Mouse (Mus musculus): ENCODE measurements at regions not wholly inside any gene's neighbourhood (a gene's known extent, or its start where the extent isn't known, plus 50 kb on each side); places are given as distances from the start of the nearest gene placed in this dataset.
A peak's percentile ranks its signal among the peaks of the same experiment; 100 is the strongest.

DNA sequence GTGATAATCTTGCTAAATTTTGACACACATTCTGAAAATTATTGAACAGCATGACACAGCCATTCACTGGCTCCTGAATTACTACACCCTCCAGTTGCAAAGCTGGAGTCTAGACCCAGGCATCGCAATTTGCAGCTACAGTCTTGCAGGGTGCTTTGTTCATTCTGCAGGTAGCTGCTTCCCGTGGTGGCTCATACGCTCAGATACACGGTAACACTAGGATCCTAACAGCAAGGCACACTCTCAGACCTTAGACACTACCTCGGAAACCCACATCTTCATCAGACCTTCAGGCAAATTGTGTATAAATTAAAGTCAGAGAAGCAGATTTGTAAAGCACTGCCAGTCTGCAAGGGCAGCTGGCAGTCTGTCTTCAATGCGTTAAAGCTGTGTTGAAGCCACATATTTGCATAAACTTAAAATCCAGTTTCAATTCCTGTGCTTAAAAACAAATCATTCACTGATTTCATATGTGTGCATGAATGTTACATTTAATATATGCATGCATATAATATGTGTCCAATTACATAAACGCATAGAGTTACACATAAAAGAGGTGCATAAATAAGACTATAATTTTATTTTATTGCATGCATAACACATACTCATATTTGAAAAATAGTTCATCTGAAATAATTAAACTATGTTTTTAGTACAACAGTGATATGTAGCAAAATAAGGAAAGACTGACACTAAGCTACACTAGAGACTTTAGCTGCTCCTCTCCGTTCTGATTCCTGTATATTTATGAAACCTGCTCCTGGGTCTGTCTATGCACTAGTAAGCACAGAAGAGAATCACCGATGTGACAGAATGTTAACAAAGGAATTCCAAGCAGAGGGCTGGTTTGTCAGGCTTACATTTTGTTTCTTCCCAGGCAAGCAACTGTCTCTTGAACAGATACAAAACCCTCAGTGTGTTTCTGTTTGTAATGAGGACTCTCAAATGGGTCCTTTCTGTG, 227.5 kb upstream of the Itga1 start:
- 80% methylated on average over 9 of the region's 9 CpGs for WGBS
- Histone ChIP-seq H3K4me1 (ENCODE audit: control insufficient read depth, insufficient read depth, low read length) (no peaks in the 10 kb centered on the region), H3K4me3 (replicated peaks; ENCODE audit: extremely low read depth, low read depth, low read length) (no peak overlapping the region)
- DNase-seq, result no peak
- TF ChIP-seq CTCF (IDR thresholded peaks at IDR 0.05; ENCODE audit: insufficient read depth, low read length) (no peak), POLR2A (IDR thresholded peaks at IDR 0.05; ENCODE audit: borderline replicate concordance, extremely low read depth, low read depth, low read length) (no peak)

DNA sequence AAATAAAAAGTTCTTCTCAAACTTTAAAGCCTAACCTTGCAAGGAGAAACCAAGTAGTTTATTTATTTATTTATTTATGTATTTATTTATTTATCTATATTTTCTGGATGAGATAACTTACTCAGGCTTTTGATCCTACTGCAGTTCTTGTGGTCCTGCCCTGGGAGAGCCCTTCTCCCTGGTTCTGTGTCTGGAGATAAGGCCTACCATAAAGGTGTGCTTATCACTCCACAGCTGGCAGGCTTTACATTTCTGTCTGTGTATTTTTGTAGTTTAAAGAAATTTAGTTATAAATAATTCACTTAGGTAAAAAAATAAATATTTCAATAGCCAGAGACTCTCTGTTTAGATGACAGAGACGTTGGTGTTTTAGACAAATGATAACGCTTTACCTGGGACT, 224.5 kb upstream of the Itga1 start:
- TF ChIP-seq POLR2A (IDR thresholded peaks at IDR 0.05; ENCODE audit: borderline replicate concordance, extremely low read depth, low read depth, low read length), result no peak
- no peak for TF ChIP-seq CTCF (IDR thresholded peaks at IDR 0.05; ENCODE audit: insufficient read depth, low read length)
- DNase-seq, result no peak
- WGBS, result 67% methylated on average over 2 of the region's 2 CpGs
- Histone ChIP-seq H3K4me3 (replicated peaks; ENCODE audit: extremely low read depth, low read depth, low read length) (no peak overlapping the region), H3K4me1 (ENCODE audit: control insufficient read depth, insufficient read depth, low read length) (no peaks in the 10 kb centered on the region)

DNA sequence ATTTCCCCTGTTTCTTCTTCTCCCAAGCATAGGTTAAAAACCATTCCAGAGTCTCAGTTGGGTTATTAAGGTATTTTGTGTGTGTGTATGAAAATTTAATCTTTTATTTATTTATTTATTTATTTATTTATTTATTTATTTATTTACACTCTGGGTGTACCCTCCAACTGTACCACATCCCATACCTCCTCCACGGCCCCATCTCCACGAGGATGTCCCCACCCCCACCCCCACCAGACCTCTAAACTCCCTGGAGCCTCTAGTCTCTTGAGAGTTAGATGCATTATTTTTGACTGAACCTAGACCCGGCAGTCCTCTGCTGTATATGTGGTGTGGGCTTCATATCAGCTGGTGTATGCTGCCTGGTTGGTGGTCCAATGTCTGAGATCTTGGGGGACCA, 214.9 kb upstream of the Itga1 start:
- H3K4me3 ChIP-seq (replicated peaks; ENCODE audit: extremely low read depth, low read depth, low read length), result no peak overlapping the region
- 82% methylated on average over 3 of the region's 3 CpGs for WGBS
- no peaks in the 10 kb centered on the region for H3K4me1 ChIP-seq (ENCODE audit: control insufficient read depth, insufficient read depth, low read length)
- no peak for DNase-seq
- no peak for TF ChIP-seq POLR2A (IDR thresholded peaks at IDR 0.05; ENCODE audit: borderline replicate concordance, extremely low read depth, low read depth, low read length)
- TF ChIP-seq CTCF (IDR thresholded peaks at IDR 0.05; ENCODE audit: insufficient read depth, low read length), result no peak

DNA sequence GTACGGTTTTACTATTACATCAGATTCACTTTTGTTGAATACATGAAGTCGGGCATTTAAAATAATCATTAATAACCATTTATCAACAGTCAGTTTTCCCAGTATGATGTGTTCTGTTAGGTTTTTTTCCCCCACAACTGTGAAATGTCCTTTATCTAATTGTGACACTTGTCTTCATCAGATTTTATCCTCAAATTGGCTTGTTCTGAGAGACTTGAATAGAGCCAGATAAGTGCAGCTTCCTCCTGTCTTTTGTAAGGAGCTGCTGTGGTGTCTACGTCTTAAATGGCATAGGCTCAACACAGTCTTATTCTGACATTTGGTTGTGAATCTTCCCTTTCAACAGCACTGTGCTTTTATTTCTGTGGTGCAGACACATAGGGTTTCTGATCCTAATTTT, 206.8 kb upstream of the Itga1 start:
- Histone ChIP-seq H3K4me3 (replicated peaks; ENCODE audit: extremely low read depth, low read depth, low read length) (no peak overlapping the region), H3K4me1 (ENCODE audit: control insufficient read depth, insufficient read depth, low read length) (no peaks in the 10 kb centered on the region)
- WGBS, result 64% methylated on average over 3 of the region's 3 CpGs
- TF ChIP-seq POLR2A (IDR thresholded peaks at IDR 0.05; ENCODE audit: borderline replicate concordance, extremely low read depth, low read depth, low read length) (no peak), CTCF (IDR thresholded peaks at IDR 0.05; ENCODE audit: insufficient read depth, low read length) (no peak)
- no peak for DNase-seq

DNA sequence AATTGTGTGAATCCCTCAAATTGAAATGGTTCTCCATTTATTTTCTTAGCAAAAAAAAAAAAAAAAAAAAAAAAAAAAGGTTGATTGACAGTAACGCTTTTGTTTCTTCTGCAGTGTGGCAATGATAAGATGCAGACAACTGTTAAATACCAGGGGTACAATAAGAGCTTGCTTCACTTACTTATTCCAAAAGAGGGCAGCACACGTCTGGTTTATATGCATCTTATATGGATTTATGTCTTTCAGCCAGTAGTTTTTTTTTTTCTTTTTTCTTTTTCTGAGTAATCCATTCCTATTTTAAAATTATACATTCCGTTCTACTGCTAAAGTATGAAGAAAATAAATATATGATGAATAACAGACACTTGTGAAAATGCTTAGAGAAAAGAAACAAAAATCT, 185.6 kb upstream of the Itga1 start:
- 29% methylated on average over 3 of the region's 3 CpGs for WGBS
- no peak for DNase-seq

DNA sequence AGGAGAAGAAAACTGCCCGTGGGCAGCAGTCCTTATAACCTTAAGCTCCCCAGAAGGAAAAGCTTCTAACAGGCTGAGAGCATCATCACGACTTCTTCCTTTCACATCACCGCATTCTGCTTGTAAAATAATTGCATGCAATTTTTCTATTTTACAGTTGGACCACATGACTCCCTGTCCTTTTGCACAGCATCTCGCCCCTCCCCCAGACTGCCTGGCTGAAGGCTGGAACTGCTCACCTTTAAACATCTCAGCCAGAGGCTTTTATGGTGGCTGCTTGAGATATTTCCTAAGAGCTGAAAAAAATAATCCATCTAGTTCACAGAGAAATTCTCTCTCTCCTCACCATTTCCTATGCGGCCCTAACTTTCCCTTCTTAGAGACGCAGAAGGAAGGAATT, 164.4 kb upstream of the Itga1 start:
- TF ChIP-seq CTCF (IDR thresholded peaks at IDR 0.05; ENCODE audit: insufficient read depth, low read length) (no peak), POLR2A (IDR thresholded peaks at IDR 0.05; ENCODE audit: borderline replicate concordance, extremely low read depth, low read depth, low read length) (no peak)
- Histone ChIP-seq H3K4me1 (ENCODE audit: control insufficient read depth, insufficient read depth, low read length) (no peaks in the 10 kb centered on the region), H3K4me3 (replicated peaks; ENCODE audit: extremely low read depth, low read depth, low read length) (no peak overlapping the region)
- WGBS, result 58% methylated on average over 6 of the region's 6 CpGs
- DNase-seq, result no peak

More for the DNA sequence above, 185.6 kb upstream of the Itga1 start:
- H3K4me3 ChIP-seq (replicated peaks; ENCODE audit: extremely low read depth, low read depth, low read length), result no peak overlapping the region
- TF ChIP-seq CTCF (IDR thresholded peaks at IDR 0.05; ENCODE audit: insufficient read depth, low read length), result peak; percentile 11; the same call in 1 of the 2 replicates
- no peak for TF ChIP-seq POLR2A (IDR thresholded peaks at IDR 0.05; ENCODE audit: borderline replicate concordance, extremely low read depth, low read depth, low read length)
- H3K4me1 ChIP-seq (ENCODE audit: control insufficient read depth, insufficient read depth, low read length), result no peaks in the 10 kb centered on the region

DNA sequence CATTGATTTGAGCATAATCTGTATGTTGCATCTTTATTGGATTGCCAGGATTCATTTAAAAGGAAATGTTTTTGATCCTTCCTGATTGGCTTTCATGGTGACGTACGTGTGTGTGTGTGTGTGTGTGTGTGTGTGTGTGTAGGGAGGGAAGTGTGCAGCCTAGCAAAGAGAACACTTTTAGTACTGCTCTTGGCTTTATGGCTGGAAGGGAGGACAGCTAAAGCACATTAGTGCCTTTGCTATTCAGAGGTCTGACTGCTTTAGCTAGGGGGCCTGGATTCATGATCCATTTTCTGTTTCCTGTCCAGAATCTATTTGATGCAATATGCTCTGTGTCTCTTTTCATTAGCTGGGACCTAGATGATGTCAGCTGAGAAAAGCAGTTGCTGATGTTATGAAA, 155.6 kb upstream of the Itga1 start:
- no peak for DNase-seq
- 63% methylated on average over 2 of the region's 2 CpGs for WGBS
- no peaks in the 10 kb centered on the region for H3K4me1 ChIP-seq (ENCODE audit: control insufficient read depth, insufficient read depth, low read length)

DNA sequence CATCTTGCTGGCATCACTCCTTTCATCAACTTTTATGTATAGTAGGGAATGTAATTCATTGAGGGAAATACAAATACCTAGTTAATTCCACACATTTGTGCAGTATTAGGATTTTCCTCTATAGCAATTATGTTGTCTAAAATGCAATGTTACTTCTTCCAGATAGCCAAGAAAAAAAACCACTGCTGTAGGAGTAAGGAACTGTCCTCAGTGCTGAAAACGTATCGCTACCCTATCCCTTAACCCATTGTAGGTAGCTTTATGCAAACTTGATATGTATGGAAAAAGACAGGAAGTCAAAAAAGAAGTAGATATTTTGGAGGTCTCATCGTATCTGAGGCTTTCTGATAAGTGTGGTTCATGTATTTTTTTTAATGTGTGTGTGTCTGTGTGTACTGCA, 150.8 kb upstream of the Itga1 start:
- Histone ChIP-seq H3K4me1 (ENCODE audit: control insufficient read depth, insufficient read depth, low read length) (no peaks in the 10 kb centered on the region), H3K4me3 (replicated peaks; ENCODE audit: extremely low read depth, low read depth, low read length) (no peak overlapping the region)
- WGBS, result 37% methylated on average over 3 of the region's 3 CpGs
- no peak for DNase-seq
- TF ChIP-seq POLR2A (IDR thresholded peaks at IDR 0.05; ENCODE audit: borderline replicate concordance, extremely low read depth, low read depth, low read length), result no peak
- TF ChIP-seq CTCF (IDR thresholded peaks at IDR 0.05; ENCODE audit: insufficient read depth, low read length), result no peak

More for the DNA sequence above, 155.6 kb upstream of the Itga1 start:
- TF ChIP-seq CTCF (IDR thresholded peaks at IDR 0.05; ENCODE audit: insufficient read depth, low read length) (no peak), POLR2A (IDR thresholded peaks at IDR 0.05; ENCODE audit: borderline replicate concordance, extremely low read depth, low read depth, low read length) (no peak)
- no peak overlapping the region for H3K4me3 ChIP-seq (replicated peaks; ENCODE audit: extremely low read depth, low read depth, low read length)

DNA sequence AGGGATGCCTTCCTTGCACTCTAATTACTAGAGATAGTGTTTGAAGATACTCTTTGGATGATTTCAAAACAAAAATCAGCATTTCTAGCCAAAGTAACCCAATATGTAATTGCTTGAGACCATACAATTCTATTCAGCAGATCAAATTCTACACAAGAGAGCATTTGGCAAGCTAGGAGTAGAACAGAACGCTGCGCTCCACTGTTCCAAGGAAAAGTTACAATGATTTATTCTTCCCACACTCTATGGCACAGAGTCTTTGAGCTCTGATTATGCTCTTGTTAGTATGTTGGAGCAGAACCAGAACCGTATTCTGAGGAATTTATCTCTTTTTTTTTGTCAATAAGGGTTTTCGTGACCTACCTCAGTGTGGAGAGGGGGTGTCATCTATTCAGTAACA, 130.2 kb upstream of the Itga1 start:
- no peak overlapping the region for H3K4me3 ChIP-seq (replicated peaks; ENCODE audit: extremely low read depth, low read depth, low read length)
- TF ChIP-seq CTCF (IDR thresholded peaks at IDR 0.05; ENCODE audit: insufficient read depth, low read length) (no peak), POLR2A (IDR thresholded peaks at IDR 0.05; ENCODE audit: borderline replicate concordance, extremely low read depth, low read depth, low read length) (no peak)

DNA sequence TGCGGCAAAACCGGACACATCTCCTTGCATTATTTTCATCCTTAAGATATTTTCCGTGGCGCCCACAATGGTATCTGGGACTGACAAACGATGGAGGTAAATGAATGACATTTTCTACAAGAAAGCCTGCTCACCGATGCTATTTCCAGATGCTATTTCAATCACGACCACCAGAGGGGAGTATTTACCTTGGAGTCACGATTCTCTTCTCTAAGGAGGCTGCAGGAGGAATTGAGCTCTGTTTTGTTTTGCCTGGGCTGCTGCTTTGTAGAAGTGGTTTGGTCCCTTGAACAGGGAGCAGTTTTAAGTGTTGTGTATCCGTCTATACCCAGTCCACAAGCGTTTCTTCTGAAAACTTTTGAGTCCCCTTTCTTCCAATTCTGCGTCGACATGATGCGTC, 128.7 kb upstream of the Itga1 start:
- no peaks in the 10 kb centered on the region for H3K4me1 ChIP-seq (ENCODE audit: control insufficient read depth, insufficient read depth, low read length)
- DNase-seq, result peak; percentile 21
- WGBS, result 26% methylated on average over 13 of the region's 13 CpGs

More for the DNA sequence above, 130.2 kb upstream of the Itga1 start:
- no peaks in the 10 kb centered on the region for H3K4me1 ChIP-seq (ENCODE audit: control insufficient read depth, insufficient read depth, low read length)
- WGBS, result 79% methylated on average over 4 of the region's 4 CpGs
- no peak for DNase-seq

More for the DNA sequence above, 128.7 kb upstream of the Itga1 start:
- no peak overlapping the region for H3K4me3 ChIP-seq (replicated peaks; ENCODE audit: extremely low read depth, low read depth, low read length)
- TF ChIP-seq POLR2A (IDR thresholded peaks at IDR 0.05; ENCODE audit: borderline replicate concordance, extremely low read depth, low read depth, low read length) (no peak), CTCF (IDR thresholded peaks at IDR 0.05; ENCODE audit: insufficient read depth, low read length) (peak; percentile 45)

Measured in lung, adult 2 months (tissue).